Mouse (Mus musculus): Measurements from ENCODE around the gene Gm17364. TPM values are rescaled to one million over a fixed set of nuclear protein-coding genes. Genes with fewer than 3 reads are reported as not detected.

Gene Gm17364
- total RNA-seq, 2 experiments from 2014 or later: not detected

Other genes with a start within 250 kb of the Gm17364 start
- 0.10 and 0.27 TPM in 2 replicates for gene Mak, start 194.3 kb downstream of the Gm17364 start, total RNA-seq (2015)
- not detected in 2 replicates for gene Mak, start 194.3 kb downstream of the Gm17364 start, total RNA-seq (2017)
- gene Gcm2, start 162.9 kb downstream of the Gm17364 start, total RNA-seq (2015): not detected in 2 replicates
- not detected in 2 replicates for gene Gcm2, start 162.9 kb downstream of the Gm17364 start, total RNA-seq (2017)
- gene Sycp2l, start 159.7 kb downstream of the Gm17364 start, total RNA-seq (2015): not detected in 2 replicates
- not detected in 2 replicates for gene Sycp2l, start 159.7 kb downstream of the Gm17364 start, total RNA-seq (2017)
- gene Elovl2, start 53.6 kb downstream of the Gm17364 start, total RNA-seq (2015): 0.07 TPM in 1 of 2 replicates, not detected in the other
- gene Elovl2, start 53.6 kb downstream of the Gm17364 start, total RNA-seq (2017): 0.14 TPM in 1 of 2 replicates, not detected in the other
- 16.0 and 18.7 TPM in 2 replicates for gene Smim13, start 24.1 kb downstream of the Gm17364 start, total RNA-seq (2015)
- 11.9 and 12.8 TPM in 2 replicates for gene Smim13, start 24.1 kb downstream of the Gm17364 start, total RNA-seq (2017)
- gene Nedd9, start 213.4 kb upstream of the Gm17364 start, total RNA-seq (2015): 16.8 and 18.6 TPM in 2 replicates
- 19.7 and 23.1 TPM in 2 replicates for gene Nedd9, start 213.4 kb upstream of the Gm17364 start, total RNA-seq (2017)

Data from megakaryocyte progenitor cell, adult 5-6 weeks (primary cell).